Mouse (Mus musculus) urinary bladder, postnatal 0 days (tissue): ENCODE data around the gene Rtn3. TPM values are rescaled to one million over a fixed set of nuclear protein-coding genes. Genes with fewer than 3 reads are reported as not detected.

Experiments used
- microRNA-seq: library from miRNA; unstranded; fragments of <30 nt; microRNA quantifications from one replicate; pipeline ENCODE4, GENCODE M21; 2016
- polyA plus RNA-seq: library from polyadenylated mRNA; unstranded; fragments of >200 nt; fragmentation: Nextera tagmentation; extraction: Ambion mirVana; gene quantifications from 2 replicates; pipeline ENCODE4 v1.2.1, GENCODE M21; 2015

Rtn3 gene
- 103 and 107 TPM in 2 replicates for polyA plus RNA-seq

DNA sequence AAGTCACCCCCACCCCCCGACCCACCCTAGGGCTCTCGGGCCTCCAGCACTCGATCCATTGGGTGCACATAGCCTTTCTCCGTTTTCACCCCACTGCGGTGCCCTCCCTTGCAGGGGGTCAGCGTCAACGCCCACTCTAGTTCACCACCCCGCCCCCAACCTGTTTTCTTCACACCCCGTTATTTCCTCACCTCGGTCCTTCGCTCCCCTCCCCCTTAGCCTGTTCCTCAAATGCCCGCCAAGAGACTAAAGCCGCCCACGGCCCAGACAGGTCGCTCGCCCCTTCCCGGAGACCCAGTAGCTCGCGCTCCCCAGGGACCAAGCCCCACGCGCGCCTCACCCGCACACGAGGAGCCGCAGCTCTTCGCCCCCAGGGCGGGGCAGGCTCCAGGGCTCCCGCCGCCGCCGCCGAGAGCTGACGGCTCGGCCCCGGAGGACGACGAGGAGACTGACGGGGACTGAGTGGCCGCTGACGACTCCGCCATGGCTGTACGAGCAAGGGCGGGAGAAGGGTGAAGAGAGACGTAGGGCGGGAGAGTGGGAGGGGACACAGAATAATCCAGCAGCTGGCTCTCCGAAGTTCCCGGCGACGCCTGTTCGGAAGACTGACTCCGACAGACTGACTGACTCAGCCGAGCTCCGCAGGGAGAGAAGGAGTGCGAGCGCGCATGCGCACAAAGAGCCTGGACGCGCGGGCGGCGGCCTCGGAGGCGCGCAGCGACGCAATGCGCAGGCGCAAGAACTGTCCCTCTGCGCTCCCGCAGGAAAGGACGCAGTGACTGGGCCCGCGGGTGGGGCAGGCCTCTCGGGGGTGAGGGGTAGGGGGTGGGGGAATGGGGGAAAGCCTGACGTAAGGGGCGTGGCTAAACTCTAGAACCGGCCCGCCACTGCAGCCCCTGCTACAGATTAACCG, at the start of gene Rtn3:
Rtn3 (minus strand) TSS at position 683 of the 913 bp plus-strand sequence.

DNA sequence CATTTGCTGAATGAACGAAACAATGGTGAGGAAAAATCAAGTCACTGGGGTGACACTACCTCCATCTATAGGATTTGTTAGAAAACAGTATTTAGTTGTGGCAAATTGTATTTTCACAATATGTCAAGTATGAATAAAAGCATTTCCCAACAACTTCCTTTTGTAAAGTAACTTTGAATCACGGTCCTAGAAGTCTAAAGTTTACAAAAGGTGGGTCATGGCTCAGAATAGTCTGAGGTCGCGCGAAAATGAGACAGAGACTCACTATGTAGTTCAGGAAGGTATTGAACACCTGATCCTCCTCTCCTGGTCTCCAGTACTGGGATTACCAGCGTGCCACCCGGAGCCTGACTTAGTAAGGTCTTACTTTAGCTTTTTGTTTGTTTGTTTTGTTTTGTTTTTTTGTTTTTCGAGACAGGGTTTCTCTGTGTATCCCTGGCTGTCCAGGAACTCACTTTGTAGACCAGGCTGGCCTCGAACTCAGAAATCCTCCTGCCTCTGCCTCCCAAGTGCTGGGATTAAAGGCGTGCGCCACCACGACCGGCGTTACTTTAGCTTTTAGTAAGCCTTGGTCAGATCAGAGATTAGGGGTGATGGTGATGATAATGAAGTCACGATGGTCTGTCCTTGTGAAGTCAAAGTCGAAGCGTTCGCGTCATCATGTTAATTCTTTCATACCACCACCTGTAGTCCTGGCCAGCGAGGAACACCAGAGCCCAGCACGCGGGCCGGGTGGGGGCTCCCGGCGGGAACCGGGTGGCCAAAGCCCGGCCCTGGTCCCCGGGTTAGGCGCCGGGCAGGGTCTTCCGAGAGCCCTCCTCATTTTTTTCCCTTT, 10.5 kb upstream of the Rtn3 start, which contains the start of gene Atl3:
Atl3 (plus strand) TSS at position 689 of the 835 bp plus-strand sequence.

DNA sequence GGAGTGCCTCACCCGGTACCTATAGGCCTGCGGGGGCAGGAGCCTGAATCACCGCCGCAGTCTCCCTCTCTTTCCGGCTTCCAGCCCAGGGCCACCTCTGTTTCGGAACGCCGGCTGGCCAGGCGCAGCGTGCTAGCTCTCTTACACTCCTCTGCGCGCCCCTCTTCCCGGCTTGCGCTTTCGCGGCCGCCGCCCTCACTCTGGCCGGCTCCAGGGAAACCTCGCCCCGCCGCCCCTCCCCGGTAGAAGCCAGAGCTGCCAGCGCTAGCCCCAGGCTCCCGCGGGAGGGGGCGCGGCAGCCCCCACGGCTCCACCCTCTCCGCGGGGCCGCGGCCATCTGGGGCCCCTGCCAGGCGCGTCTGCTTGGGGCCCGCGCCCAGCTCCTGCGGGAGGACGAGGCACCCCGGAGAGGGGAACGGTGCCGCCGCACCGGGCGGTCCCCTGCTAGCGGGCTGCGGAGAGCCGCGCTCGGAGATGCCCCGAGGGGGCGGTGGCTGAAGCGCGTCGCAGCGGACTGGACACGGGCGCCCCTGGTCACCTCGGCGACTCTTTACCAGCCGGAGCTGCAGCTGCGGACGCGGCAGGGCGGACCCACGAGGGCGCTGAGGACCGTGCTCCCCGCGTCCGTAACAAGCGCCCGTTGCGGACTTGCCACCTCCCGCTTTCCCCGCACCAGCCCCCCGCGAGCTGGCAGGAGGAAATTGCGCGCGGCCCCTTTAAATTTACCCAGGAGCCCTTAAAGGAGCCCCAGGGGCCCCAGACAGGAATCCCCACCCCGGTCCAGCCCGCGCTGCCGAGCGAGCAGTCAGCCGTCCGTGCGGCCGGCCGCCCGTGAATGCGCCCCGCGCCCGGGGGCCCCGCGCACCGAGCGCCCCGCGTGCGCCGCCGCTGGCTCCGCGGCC, 66.0 kb downstream of the Rtn3 start, which contains the start of gene 2700081O15Rik:
2700081O15Rik (plus strand) TSS at position 792 of the 902 bp plus-strand sequence.

DNA sequence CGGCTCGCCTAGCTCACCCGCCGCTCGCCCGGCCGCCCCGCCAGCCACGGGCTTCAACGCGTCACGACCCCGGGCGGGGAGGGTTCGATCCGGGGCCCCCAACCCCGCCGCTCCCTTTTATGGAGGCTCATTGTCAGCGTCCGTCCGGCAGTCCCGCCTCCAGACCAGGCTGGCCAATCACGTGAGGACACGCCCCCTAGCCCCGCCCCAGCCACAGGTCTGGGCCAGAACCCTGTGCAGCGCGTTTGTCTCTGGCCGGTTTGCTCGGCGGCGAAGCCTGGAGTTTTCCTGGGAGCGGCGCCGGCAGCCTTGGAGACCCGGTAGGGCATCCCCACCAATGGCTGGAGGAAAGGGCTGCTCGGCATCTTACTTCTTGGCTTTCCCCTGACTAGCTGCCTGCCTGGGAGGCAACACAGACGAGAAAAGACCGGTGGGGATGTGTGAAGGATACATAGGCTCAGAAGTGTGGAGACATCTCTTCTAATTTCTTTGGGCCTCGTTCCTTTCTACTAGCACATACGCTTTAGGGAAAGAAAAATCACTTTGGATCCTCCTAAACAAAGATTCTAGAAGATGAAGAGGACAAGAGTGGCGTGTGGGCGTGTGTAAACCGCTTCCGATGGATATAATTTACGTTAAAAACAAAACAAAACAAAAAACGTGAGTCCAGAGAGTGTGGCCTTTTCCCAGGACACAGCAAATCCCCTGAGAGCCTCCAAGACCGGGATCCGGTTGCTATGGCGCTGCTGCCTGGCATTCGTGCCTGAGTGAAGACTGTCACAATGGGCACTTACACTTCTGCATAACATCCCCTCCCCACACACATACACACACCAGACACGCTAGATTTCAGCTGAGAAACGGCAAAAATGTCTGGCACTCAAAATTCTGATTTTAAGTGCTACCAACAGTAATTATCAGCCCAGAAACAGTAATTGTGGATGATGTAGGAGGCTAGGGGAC, 99.9 kb downstream of the Rtn3 start, which contains the start of gene Spindoc:
Spindoc (minus strand) TSS at position 92 of the 963 bp plus-strand sequence.

Small RNAs within 50 kb of the gene (microRNA-seq; reads per million reads assigned to microRNA genes)
- gene Mir6991, result not detected

Other genes starting within 250 kb of the Rtn3 start
- 17.7 and 19.7 TPM in 2 replicates for gene Naa40, start 242.1 kb downstream of the Rtn3 start, polyA plus RNA-seq
- 1.3 and 1.6 TPM in 2 replicates for gene Rcor2, start 216.0 kb downstream of the Rtn3 start, polyA plus RNA-seq
- gene Mark2, start 141.4 kb downstream of the Rtn3 start, polyA plus RNA-seq, result 32.2 and 32.6 TPM in 2 replicates
- 16.6 and 19.6 TPM in 2 replicates for gene Spindoc, start 100.3 kb downstream of the Rtn3 start, polyA plus RNA-seq
- gene 2700081O15Rik, start 65.7 kb downstream of the Rtn3 start, polyA plus RNA-seq, result 2.1 TPM in 2 replicates
- gene Atl3, start 10.8 kb upstream of the Rtn3 start, polyA plus RNA-seq, result 25.3 and 27.3 TPM in 2 replicates
- gene Pla2g16, start 74.2 kb upstream of the Rtn3 start, polyA plus RNA-seq, result 12.4 and 13.4 TPM in 2 replicates
- gene Lgals12, start 123.9 kb upstream of the Rtn3 start, polyA plus RNA-seq, result 0.21 and 0.33 TPM in 2 replicates
- not detected in 2 replicates for gene Hrasls5, start 129.3 kb upstream of the Rtn3 start, polyA plus RNA-seq
- not detected in 2 replicates for gene Slc22a19, start 228.0 kb upstream of the Rtn3 start, polyA plus RNA-seq